Mouse (Mus musculus) erythroblast, embryonic 14.5 days (primary cell): ENCODE measurements around the gene Lamc1. TPM values are rescaled to one million over a fixed set of nuclear protein-coding genes. Genes with fewer than 3 reads are reported as not detected.

Experiments used
- H3K27me3 ChIP-seq: 2 replicates; pipeline ENCODE4 v1.6.1; 2012; ENCODE audit warnings: inconsistent platforms; ENCODE audit not compliant: control insufficient read depth
- H3K36me3 ChIP-seq: 2 replicates; pipeline ENCODE4 v1.6.1; 2012; ENCODE audit warnings: mild to moderate bottlenecking, inconsistent platforms; ENCODE audit not compliant: control insufficient read depth
- H3K4me1 ChIP-seq: 2 replicates; pipeline ENCODE4 v1.6.1; 2012; ENCODE audit warnings: inconsistent platforms; ENCODE audit not compliant: control insufficient read depth
- H3K4me3 ChIP-seq: replicated peaks from 2 replicates; pipeline ENCODE3; 2012; ENCODE audit warnings: moderate library complexity, mild to moderate bottlenecking, inconsistent platforms
- H3K9me3 ChIP-seq: 2 replicates; pipeline ENCODE4 v1.6.1; 2012; ENCODE audit warnings: low read length, inconsistent platforms, mixed read lengths; ENCODE audit not compliant: control insufficient read depth
- GATA1 ChIP-seq: IDR thresholded peaks from 2 replicates; pipeline ENCODE4 v1.6.1; 2012; ENCODE audit warnings: low read length, inconsistent platforms, mixed read lengths
- TAL1 ChIP-seq: IDR thresholded peaks from 3 replicates; pipeline ENCODE4 v1.6.1; 2012; ENCODE audit warnings: low read length, inconsistent platforms, mixed read lengths
- polyA plus RNA-seq: library from polyadenylated mRNA; stranded (reverse); fragments of >175 nt; gene quantifications from 2 replicates; pipeline ENCODE4 v1.2.3, GENCODE M21; 2012

Lamc1 gene
- polyA plus RNA-seq, 1 experiment = 0.01 TPM

- H3K27me3 ChIP-seq = no peaks in the 10 kb centered on the region
- TF ChIP-seq TAL1 = no peak
- H3K9me3 ChIP-seq = no peaks in the 10 kb centered on the region
- H3K4me1 ChIP-seq = peaks cover 25% of the 10 kb centered on the region
- no peak overlapping the region for H3K4me3 ChIP-seq
- no peaks in the 10 kb centered on the region for H3K36me3 ChIP-seq
Measured at GRCm38 (mm10) chr1:153275466-153275865, 57.1 kb downstream of the Lamc1 start.

- H3K4me3 ChIP-seq = no peak overlapping the region
- TF ChIP-seq GATA1 (no peak), TAL1 (no peak)
- H3K9me3 ChIP-seq = no peaks in the 10 kb centered on the region
- no peaks in the 10 kb centered on the region for H3K36me3 ChIP-seq
- H3K4me1 ChIP-seq = peaks cover 25% of the 10 kb centered on the region
- H3K27me3 ChIP-seq = no peaks in the 10 kb centered on the region
Measured at GRCm38 (mm10) chr1:153274611-153275010, 58.0 kb downstream of the Lamc1 start.

GRCm38 (mm10) chr1:153273657-153274056, 58.9 kb downstream of the Lamc1 start:
- Histone ChIP-seq H3K4me3 (no peak overlapping the region), H3K27me3 (no peaks in the 10 kb centered on the region), H3K9me3 (no peaks in the 10 kb centered on the region), H3K4me1 (peaks cover 25% of the 10 kb centered on the region), H3K36me3 (no peaks in the 10 kb centered on the region)
- TF ChIP-seq TAL1 = no peak
- TF ChIP-seq GATA1 = peak; percentile 16; the same call in 1 of the 2 replicates

GRCm38 (mm10) chr1:153270827-153271226, 61.8 kb downstream of the Lamc1 start:
- no peak overlapping the region for H3K4me3 ChIP-seq
- TF ChIP-seq GATA1 (no peak), TAL1 (no peak)
- H3K36me3 ChIP-seq = no peaks in the 10 kb centered on the region
- H3K9me3 ChIP-seq = no peaks in the 10 kb centered on the region
- no peaks in the 10 kb centered on the region for H3K27me3 ChIP-seq
- H3K4me1 ChIP-seq = peaks cover 16% of the 10 kb centered on the region

- Histone ChIP-seq H3K36me3 (no peaks in the 10 kb centered on the region), H3K4me3 (no peak overlapping the region), H3K4me1 (peaks cover 12% of the 10 kb centered on the region), H3K27me3 (no peaks in the 10 kb centered on the region), H3K9me3 (no peaks in the 10 kb centered on the region)
- no peak for TF ChIP-seq GATA1
- no peak for TF ChIP-seq TAL1
Measured at GRCm38 (mm10) chr1:153269681-153270080, 62.9 kb downstream of the Lamc1 start.

GRCm38 (mm10) chr1:153268806-153269309, 63.7 kb downstream of the Lamc1 start:
- H3K4me1 ChIP-seq = peaks cover 6% of the 10 kb centered on the region
- no peaks in the 10 kb centered on the region for H3K36me3 ChIP-seq
- no peaks in the 10 kb centered on the region for H3K27me3 ChIP-seq
- H3K4me3 ChIP-seq = no peak overlapping the region
- no peak for TF ChIP-seq GATA1
- no peaks in the 10 kb centered on the region for H3K9me3 ChIP-seq

GRCm38 (mm10) chr1:153268306-153268705, 64.3 kb downstream of the Lamc1 start:
- Histone ChIP-seq H3K9me3 (no peaks in the 10 kb centered on the region), H3K4me3 (no peak overlapping the region), H3K36me3 (no peaks in the 10 kb centered on the region), H3K4me1 (peaks cover under 1% of the 10 kb centered on the region), H3K27me3 (no peaks in the 10 kb centered on the region)
- TF ChIP-seq GATA1 (no peak), TAL1 (no peak)

GRCm38 (mm10) chr1:153267730-153268129, 64.9 kb downstream of the Lamc1 start:
- Histone ChIP-seq H3K4me1 (no peaks in the 10 kb centered on the region), H3K27me3 (no peaks in the 10 kb centered on the region), H3K36me3 (no peaks in the 10 kb centered on the region), H3K4me3 (no peak overlapping the region), H3K9me3 (no peaks in the 10 kb centered on the region)
- TF ChIP-seq TAL1 (no peak), GATA1 (no peak)

GRCm38 (mm10) chr1:153266891-153267290, 65.7 kb downstream of the Lamc1 start:
- Histone ChIP-seq H3K27me3 (no peaks in the 10 kb centered on the region), H3K4me3 (no peak overlapping the region), H3K36me3 (peaks cover 3% of the 10 kb centered on the region), H3K4me1 (no peaks in the 10 kb centered on the region), H3K9me3 (no peaks in the 10 kb centered on the region)
- no peak for TF ChIP-seq GATA1
- no peak for TF ChIP-seq TAL1

GRCm38 (mm10) chr1:153265579-153265978, 67.0 kb downstream of the Lamc1 start:
- Histone ChIP-seq H3K36me3 (peaks cover 3% of the 10 kb centered on the region), H3K4me3 (no peak overlapping the region), H3K4me1 (no peaks in the 10 kb centered on the region), H3K9me3 (no peaks in the 10 kb centered on the region), H3K27me3 (no peaks in the 10 kb centered on the region)
- TF ChIP-seq TAL1 (no peak), GATA1 (no peak)
